Mouse (Mus musculus) heart, embryonic 13.5 days (tissue): ENCODE measurements around the gene Ccdc157. TPM values are rescaled to one million over a fixed set of nuclear protein-coding genes. Genes with fewer than 3 reads are reported as not detected.
"Not testable (repeated sequence)": the region's sequence is repeated elsewhere in the genome, so short reads cannot be mapped to it uniquely, and the experiment has no call there.

Source experiments
- ATAC-seq: fragments of 200-750 bp; cut with Nextera tagmentation; 2 replicates; pipeline ENCODE4 v1.8.0; 2017; ENCODE audit warnings: moderate TSS enrichment; ENCODE audit not compliant: insufficient number of reproducible peaks, low FRiP score, low TSS enrichment; ENCODE audit errors: extremely low read depth
- H3K27ac ChIP-seq: fragments of 300-500 bp; sonication (generic); replicated peaks from 2 replicates; pipeline ENCODE4 v1.5.1; 2015; ENCODE audit warnings: moderate library complexity, mild to moderate bottlenecking, inconsistent platforms
- H3K27me3 ChIP-seq: fragments of 300-500 bp; sonication (generic); replicated peaks from 2 replicates; pipeline ENCODE4 v1.6.1; 2015; ENCODE audit warnings: mild to moderate bottlenecking, inconsistent platforms
- H3K36me3 ChIP-seq: fragments of 300-500 bp; sonication (generic); 2 replicates; pipeline ENCODE4 v1.6.1; 2015; ENCODE audit warnings: mild to moderate bottlenecking, inconsistent platforms
- H3K4me1 ChIP-seq: fragments of 300-500 bp; sonication (generic); 2 replicates; pipeline ENCODE4 v1.6.1; 2015; ENCODE audit warnings: inconsistent platforms
- H3K4me2 ChIP-seq: fragments of 300-500 bp; sonication (generic); 2 replicates; pipeline ENCODE4 v1.6.1; 2015; ENCODE audit warnings: inconsistent platforms, mild to moderate bottlenecking, moderate library complexity
- H3K4me3 ChIP-seq: fragments of 300-500 bp; sonication (generic); 2 replicates; pipeline ENCODE4 v1.5.1; 2015; ENCODE audit warnings: moderate library complexity, mild to moderate bottlenecking, inconsistent platforms
- H3K9ac ChIP-seq: fragments of 300-500 bp; sonication (generic); 2 replicates; pipeline ENCODE4 v1.6.1; 2015; ENCODE audit warnings: inconsistent platforms, mild to moderate bottlenecking, moderate library complexity
- H3K9me3 ChIP-seq: fragments of 300-500 bp; sonication (generic); 2 replicates; pipeline ENCODE4 v1.6.1; 2016; ENCODE audit warnings: inconsistent platforms
- WGBS: fragments of 180-500 bp; shearing (Covaris S2); methylation state at CpG from one replicate; pipeline ENCODE4 v1.1.7; 2015; ENCODE audit warnings: mixed read lengths; 5-methylcytosine and 5-hydroxymethylcytosine counted together
- polyA plus RNA-seq: library from polyadenylated mRNA; unstranded; fragments of >200 nt; fragmentation: Nextera tagmentation; extraction: Ambion mirVana; gene quantifications from 2 replicates; pipeline ENCODE4 v1.2.1, GENCODE M21; 2015

Ccdc157 gene
- polyA plus RNA-seq, 1 experiment from 2014 or later = 3.5 TPM

DNA sequence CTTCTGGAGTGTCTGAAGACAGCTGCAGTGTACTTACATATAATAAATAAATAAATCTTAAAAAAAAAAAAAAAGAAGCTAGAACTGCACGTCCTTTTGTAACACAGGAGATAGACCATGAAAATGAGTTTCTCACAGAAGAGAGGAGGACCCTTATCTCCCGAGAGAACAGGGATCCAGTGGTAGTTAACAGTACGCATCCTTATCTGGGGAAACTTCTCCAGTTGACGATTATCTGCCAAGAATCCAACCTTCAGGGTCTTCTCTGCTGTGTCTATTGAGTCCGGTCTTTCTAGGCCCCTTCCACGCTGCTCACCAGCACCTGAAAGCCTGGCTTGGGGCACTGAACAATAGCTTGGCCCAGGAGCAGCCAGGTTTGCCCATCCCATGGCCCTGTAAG lies 46.1 kb downstream of the Ccdc157 start:
- H3K9me3 ChIP-seq = no peaks in the 10 kb centered on the region
- no peak for ATAC-seq
- H3K9ac ChIP-seq = no peak overlapping the region
- H3K4me2 ChIP-seq = no peak overlapping the region
- H3K27me3 ChIP-seq = peaks cover 37% of the 10 kb centered on the region
- WGBS = 59% methylated on average over 6 of the region's 6 CpGs
- no peak overlapping the region for H3K4me3 ChIP-seq
- no peaks in the 10 kb centered on the region for H3K36me3 ChIP-seq
- peaks cover 27% of the 10 kb centered on the region for H3K4me1 ChIP-seq
- no peak overlapping the region for H3K27ac ChIP-seq

DNA sequence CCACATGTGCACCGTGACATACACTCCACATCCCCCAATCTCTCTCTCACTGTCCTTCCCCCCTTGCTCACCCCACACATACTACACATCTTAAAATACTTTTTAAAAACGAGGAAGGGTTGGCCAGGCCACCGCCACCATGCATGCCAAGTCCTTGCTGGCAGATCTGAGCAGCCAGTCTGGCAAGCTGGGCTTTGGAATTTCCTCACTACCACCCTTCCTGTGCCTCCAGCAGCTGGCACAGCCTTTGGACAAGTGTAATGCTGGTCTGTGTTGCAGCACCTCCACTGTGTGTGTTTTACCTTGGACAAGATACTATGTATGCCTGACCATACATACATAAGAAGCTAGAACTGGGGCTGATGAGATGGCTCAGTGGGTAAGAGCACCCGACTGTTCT lies 46.6 kb downstream of the Ccdc157 start:
- no peak for ATAC-seq
- H3K27ac ChIP-seq = no peak overlapping the region
- H3K27me3 ChIP-seq = peaks cover 32% of the 10 kb centered on the region
- H3K4me2 ChIP-seq = no peak overlapping the region
- H3K4me3 ChIP-seq = no peak overlapping the region
- H3K9me3 ChIP-seq = no peaks in the 10 kb centered on the region
- peaks cover 22% of the 10 kb centered on the region for H3K4me1 ChIP-seq
- no peaks in the 10 kb centered on the region for H3K36me3 ChIP-seq
- WGBS = 72% methylated on average over 4 of the region's 4 CpGs
- H3K9ac ChIP-seq = no peak overlapping the region

DNA sequence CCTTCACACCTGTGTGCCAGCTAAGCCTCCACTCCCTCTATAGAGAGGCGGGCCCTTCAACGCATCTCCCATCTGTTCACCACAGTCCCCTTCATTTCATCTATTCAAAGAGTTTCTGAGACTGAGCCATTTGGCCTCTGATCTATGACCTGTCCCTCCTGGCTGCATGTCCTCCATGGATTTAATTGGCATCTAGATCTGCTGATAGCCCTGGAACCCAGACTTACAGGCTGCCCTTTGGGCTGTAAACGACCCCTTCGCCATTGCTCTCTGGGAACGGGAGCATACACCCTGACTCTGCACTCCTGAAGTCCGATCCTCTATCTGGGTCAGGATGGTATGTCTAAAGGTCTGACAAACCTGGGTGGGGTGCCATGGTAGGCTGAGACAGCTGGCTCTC lies 47.2 kb downstream of the Ccdc157 start:
- H3K4me1 ChIP-seq = peaks cover 16% of the 10 kb centered on the region
- no peak overlapping the region for H3K9ac ChIP-seq
- H3K9me3 ChIP-seq = no peaks in the 10 kb centered on the region
- no peaks in the 10 kb centered on the region for H3K36me3 ChIP-seq
- WGBS = 83% methylated on average over 6 of the region's 6 CpGs
- peaks cover 26% of the 10 kb centered on the region for H3K27me3 ChIP-seq
- H3K27ac ChIP-seq = no peak overlapping the region
- H3K4me3 ChIP-seq = no peak overlapping the region
- ATAC-seq = no peak
- H3K4me2 ChIP-seq = no peak overlapping the region

DNA sequence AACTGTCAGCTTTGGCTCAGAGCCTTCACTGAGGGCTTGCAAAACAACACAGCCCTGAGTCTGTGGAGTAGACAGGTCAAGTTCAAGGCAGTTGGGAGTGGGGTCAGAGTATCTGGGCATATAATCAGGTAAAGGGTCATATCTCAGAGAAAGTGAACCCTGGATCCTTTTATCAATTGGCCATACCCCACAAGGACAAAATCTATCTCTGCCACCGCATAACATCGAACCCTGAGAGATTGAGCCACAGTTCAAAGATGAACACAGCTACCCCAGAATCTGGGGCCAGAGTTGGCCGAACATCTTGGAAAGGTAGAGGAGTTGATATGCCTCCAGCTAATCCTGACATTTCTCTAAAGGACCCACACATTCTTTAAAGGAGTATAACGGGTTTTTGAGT lies 48.1 kb downstream of the Ccdc157 start:
- Histone ChIP-seq H3K27ac (no peak overlapping the region), H3K36me3 (no peaks in the 10 kb centered on the region), H3K9me3 (no peaks in the 10 kb centered on the region), H3K4me2 (no peak overlapping the region), H3K4me1 (peaks cover 7% of the 10 kb centered on the region), H3K27me3 (peaks cover 18% of the 10 kb centered on the region), H3K9ac (no peak overlapping the region), H3K4me3 (no peak overlapping the region)
- ATAC-seq = no peak
- WGBS = 75% methylated on average over 4 of the region's 4 CpGs

DNA sequence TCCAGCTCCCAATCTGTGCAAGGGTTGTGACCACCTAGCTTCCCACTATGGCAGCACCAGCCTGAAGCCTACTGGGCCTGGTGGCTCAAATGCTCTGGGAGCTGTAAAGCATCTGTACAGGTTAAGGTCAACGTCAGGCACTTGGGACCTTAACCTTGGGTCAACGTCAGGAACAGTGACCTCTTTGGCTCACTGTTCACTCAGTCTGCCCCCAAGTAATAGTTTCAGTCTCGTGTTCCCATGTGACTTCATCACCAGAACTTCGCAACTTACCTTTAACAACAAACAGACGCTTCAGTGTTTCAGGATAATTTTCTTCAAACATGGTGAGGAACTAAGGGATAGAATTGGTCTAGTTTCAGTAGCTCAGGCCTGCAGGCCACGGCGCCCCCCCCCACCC lies 51.4 kb downstream of the Ccdc157 start:
- Histone ChIP-seq H3K36me3 (no peaks in the 10 kb centered on the region), H3K9me3 (no peaks in the 10 kb centered on the region), H3K4me1 (no peaks in the 10 kb centered on the region), H3K27me3 (no peaks in the 10 kb centered on the region), H3K27ac (no peak overlapping the region), H3K4me2 (no peak overlapping the region), H3K9ac (no peak overlapping the region), H3K4me3 (no peak overlapping the region)
- no peak for ATAC-seq
- WGBS = 73% methylated on average over 7 of the region's 7 CpGs

- H3K36me3 ChIP-seq, ATAC-seq, H3K27ac ChIP-seq, H3K4me2 ChIP-seq, H3K27me3 ChIP-seq, H3K4me3 ChIP-seq, H3K9me3 ChIP-seq, H3K4me1 ChIP-seq, H3K9ac ChIP-seq: not testable (repeated sequence)
- WGBS = 90% methylated on average over 6 of the region's 6 CpGs
Measured at GRCm38 (mm10) chr11:4107901-4108300, 52.2 kb downstream of the Ccdc157 start.

GRCm38 (mm10) chr11:4105444-4105843 lies 54.6 kb downstream of the Ccdc157 start:
- ATAC-seq = no peak
- H3K27ac ChIP-seq = no peak overlapping the region
- WGBS = 66% methylated on average over 6 of the region's 6 CpGs
- H3K9me3 ChIP-seq = no peaks in the 10 kb centered on the region
- H3K4me2 ChIP-seq = no peak overlapping the region
- no peaks in the 10 kb centered on the region for H3K4me1 ChIP-seq
- H3K4me3 ChIP-seq = no peak overlapping the region
- H3K9ac ChIP-seq = no peak overlapping the region
- H3K36me3 ChIP-seq = no peaks in the 10 kb centered on the region
- H3K27me3 ChIP-seq = peaks cover 3% of the 10 kb centered on the region; the same call in 1 of the 2 replicates

DNA sequence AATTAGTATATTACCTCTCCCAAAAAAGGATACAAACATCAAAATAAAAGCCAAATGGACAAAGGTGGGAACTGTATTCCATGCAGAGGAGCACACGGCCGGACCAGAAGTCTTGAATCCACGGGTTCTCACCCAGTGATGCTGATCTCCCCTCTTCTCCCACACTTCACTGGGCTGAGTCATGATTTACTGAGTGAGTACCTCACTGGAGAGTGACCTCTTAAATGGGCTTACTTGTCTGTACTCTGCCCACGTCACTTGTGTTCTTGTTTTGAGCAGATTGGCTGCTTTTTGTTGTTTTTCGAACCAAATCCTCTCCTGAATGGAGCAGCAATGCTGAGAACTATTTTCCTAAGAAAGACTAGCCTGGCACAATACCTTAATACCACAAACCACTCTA lies 55.1 kb downstream of the Ccdc157 start:
- 74% methylated on average over 5 of the region's 5 CpGs for WGBS
- no peak for ATAC-seq
- no peak overlapping the region for H3K4me2 ChIP-seq

DNA sequence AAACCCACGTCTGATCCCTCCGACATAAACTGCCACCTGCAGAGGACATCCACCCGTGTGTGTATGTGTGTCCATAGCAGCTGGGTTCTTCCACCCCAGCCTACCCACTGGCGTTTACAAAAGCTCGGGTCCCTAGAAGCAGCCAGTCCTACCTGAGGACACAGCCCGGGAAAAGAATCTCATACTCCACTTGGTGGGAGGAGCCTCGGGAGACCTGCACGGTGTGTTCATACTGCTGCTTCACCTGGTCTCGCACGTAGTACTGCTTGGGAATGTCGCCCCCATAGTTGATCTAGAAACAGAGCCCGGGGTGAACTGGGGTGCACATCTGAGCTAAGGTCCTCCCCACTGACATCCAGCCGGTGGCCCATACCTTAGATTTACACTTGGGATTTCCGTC lies 56.6 kb downstream of the Ccdc157 start:
- WGBS = 68% methylated on average over 14 of the region's 14 CpGs
- H3K27me3 ChIP-seq = peaks cover 3% of the 10 kb centered on the region; the same call in 1 of the 2 replicates
- no peak overlapping the region for H3K9ac ChIP-seq
- no peak for ATAC-seq
- no peak overlapping the region for H3K4me2 ChIP-seq
- no peaks in the 10 kb centered on the region for H3K4me1 ChIP-seq
- H3K36me3 ChIP-seq = no peaks in the 10 kb centered on the region
- no peaks in the 10 kb centered on the region for H3K9me3 ChIP-seq
- H3K27ac ChIP-seq = no peak overlapping the region
- no peak overlapping the region for H3K4me3 ChIP-seq

More for the DNA sequence above, 55.1 kb downstream of the Ccdc157 start:
- Histone ChIP-seq H3K27ac (no peak overlapping the region), H3K9ac (no peak overlapping the region), H3K4me3 (no peak overlapping the region), H3K27me3 (peaks cover 3% of the 10 kb centered on the region; the same call in 1 of the 2 replicates), H3K9me3 (no peaks in the 10 kb centered on the region), H3K36me3 (no peaks in the 10 kb centered on the region), H3K4me1 (no peaks in the 10 kb centered on the region)

GRCm38 (mm10) chr11:4101851-4102250 lies 58.2 kb downstream of the Ccdc157 start:
- H3K9ac ChIP-seq = no peak overlapping the region
- WGBS = 66% methylated on average over 5 of the region's 5 CpGs
- H3K9me3 ChIP-seq = no peaks in the 10 kb centered on the region
- no peak for ATAC-seq
- peaks cover 7% of the 10 kb centered on the region for H3K4me1 ChIP-seq
- no peaks in the 10 kb centered on the region for H3K36me3 ChIP-seq
- H3K27me3 ChIP-seq = peaks cover 3% of the 10 kb centered on the region; the same call in 1 of the 2 replicates
- H3K4me3 ChIP-seq = no peak overlapping the region
- H3K4me2 ChIP-seq = no peak overlapping the region
- no peak overlapping the region for H3K27ac ChIP-seq

GRCm38 (mm10) chr11:4099447-4099846 lies 60.6 kb downstream of the Ccdc157 start:
- WGBS = 54% methylated on average over 3 of the region's 3 CpGs
- H3K4me2 ChIP-seq = no peak overlapping the region
- ATAC-seq = no peak
- no peaks in the 10 kb centered on the region for H3K9me3 ChIP-seq
- no peak overlapping the region for H3K9ac ChIP-seq
- H3K27ac ChIP-seq = no peak overlapping the region
- H3K36me3 ChIP-seq = no peaks in the 10 kb centered on the region
- peaks cover 20% of the 10 kb centered on the region for H3K4me1 ChIP-seq
- H3K4me3 ChIP-seq = no peak overlapping the region
- peaks cover 3% of the 10 kb centered on the region; the same call in 1 of the 2 replicates for H3K27me3 ChIP-seq

GRCm38 (mm10) chr11:4098816-4099215 lies 61.3 kb downstream of the Ccdc157 start:
- H3K9me3 ChIP-seq = no peaks in the 10 kb centered on the region
- H3K27me3 ChIP-seq = peaks cover 3% of the 10 kb centered on the region; the same call in 1 of the 2 replicates
- no peaks in the 10 kb centered on the region for H3K36me3 ChIP-seq
- H3K4me2 ChIP-seq = no peak overlapping the region
- H3K9ac ChIP-seq = no peak overlapping the region
- H3K4me3 ChIP-seq = no peak overlapping the region
- H3K27ac ChIP-seq = no peak overlapping the region
- ATAC-seq = no peak
- peaks cover 26% of the 10 kb centered on the region for H3K4me1 ChIP-seq
- 75% methylated on average over 7 of the region's 7 CpGs for WGBS
